Mouse (Mus musculus) lung, postnatal 0 days (tissue): ENCODE data around the gene Gmds. TPM values are rescaled to one million over a fixed set of nuclear protein-coding genes. Genes with fewer than 3 reads are reported as not detected.
A peak's percentile ranks its signal among the peaks of the same experiment; 100 is the strongest.

Experiments
- ATAC-seq: fragments of 200-750 bp; cut with Nextera tagmentation; 2 replicates; pipeline ENCODE4 v1.8.0; 2017; ENCODE audit warnings: moderate library complexity
- DNase-seq: peaks from one replicate; pipeline ENCODE4 v3.0.0-alpha.2; 2016; ENCODE audit warnings: low spot score
- H3K27ac ChIP-seq: fragments of 300-500 bp; sonication (generic); 2 replicates; pipeline ENCODE4 v1.5.1; 2014; ENCODE audit warnings: antibody characterized with exemption, mild to moderate bottlenecking, low read length, mixed read lengths
- H3K27me3 ChIP-seq: fragments of 300-500 bp; sonication (generic); replicated peaks from 2 replicates; pipeline ENCODE4 v1.6.1; 2014; ENCODE audit warnings: low read length, mixed read lengths; ENCODE audit not compliant: insufficient read depth
- H3K36me3 ChIP-seq: fragments of 300-500 bp; sonication (generic); 2 replicates; pipeline ENCODE4 v1.6.1; 2014; ENCODE audit warnings: low read length, mixed read lengths; ENCODE audit not compliant: insufficient read depth
- H3K4me1 ChIP-seq: fragments of 300-500 bp; sonication (generic); 2 replicates; pipeline ENCODE4 v1.6.1; 2014; ENCODE audit warnings: antibody characterized with exemption, low read depth, low read length, mixed read lengths; ENCODE audit not compliant: insufficient read depth
- H3K4me2 ChIP-seq: fragments of 300-500 bp; sonication (generic); replicated peaks from 2 replicates; pipeline ENCODE4 v1.6.1; 2014; ENCODE audit warnings: low read depth, mild to moderate bottlenecking, low read length, moderate library complexity, mixed read lengths
- H3K4me3 ChIP-seq: fragments of 300-500 bp; sonication (generic); 2 replicates; pipeline ENCODE4 v1.5.1; 2014; ENCODE audit warnings: low read depth, low read length
- H3K9ac ChIP-seq: fragments of 300-500 bp; sonication (generic); replicated peaks from 2 replicates; pipeline ENCODE4 v1.6.1; 2014; ENCODE audit warnings: low read depth, mild to moderate bottlenecking
- H3K9me3 ChIP-seq: fragments of 300-500 bp; sonication (generic); 2 replicates; pipeline ENCODE4 v1.6.1; 2016; ENCODE audit warnings: low read length, mixed read lengths
- CTCF ChIP-seq: IDR thresholded peaks from 2 replicates; pipeline ENCODE4 v1.5.1; 2016; ENCODE audit warnings: antibody characterized with exemption, mild to moderate bottlenecking
- EP300 ChIP-seq: IDR thresholded peaks from 2 replicates; pipeline ENCODE4 v1.6.1; 2016; ENCODE audit warnings: antibody characterized with exemption, mild to moderate bottlenecking, control low read depth
- WGBS: fragments of 180-500 bp; shearing (Covaris S2); extraction: QIAGEN DNeasy Blood & Tissue Kit; methylation state at CpG from one replicate; pipeline ENCODE4 v1.1.7; 2014; 5-methylcytosine and 5-hydroxymethylcytosine counted together
- polyA plus RNA-seq: library from polyadenylated mRNA; unstranded; fragments of >200 nt; fragmentation: Nextera tagmentation; extraction: Ambion mirVana; gene quantifications from 2 replicates; pipeline ENCODE4 v1.2.1, GENCODE M21; 2015

Gene Gmds
- polyA plus RNA-seq, 1 experiment from 2014 or later = 13.4 TPM

- Histone ChIP-seq H3K4me2 (no peak overlapping the region), H3K27me3 (no peaks in the 10 kb centered on the region), H3K27ac (no peak overlapping the region), H3K4me1 (no peaks in the 10 kb centered on the region), H3K9ac (no peak overlapping the region), H3K36me3 (no peaks in the 10 kb centered on the region), H3K4me3 (no peak overlapping the region), H3K9me3 (no peaks in the 10 kb centered on the region)
- ATAC-seq = no peak
- no peak for DNase-seq
- 46% methylated on average over 2 of the region's 2 CpGs for WGBS
- TF ChIP-seq EP300 (no peak), CTCF (no peak)
These were observed 68.8 kb downstream of the Gmds start for GRCm38 (mm10) chr13:32269757-32270156.

- Histone ChIP-seq H3K4me1 (no peaks in the 10 kb centered on the region), H3K9me3 (no peaks in the 10 kb centered on the region), H3K9ac (no peak overlapping the region), H3K4me2 (no peak overlapping the region), H3K27me3 (no peaks in the 10 kb centered on the region), H3K27ac (no peak overlapping the region), H3K36me3 (no peaks in the 10 kb centered on the region), H3K4me3 (no peak overlapping the region)
- no peak for TF ChIP-seq CTCF
- TF ChIP-seq EP300 = no peak
- ATAC-seq (no peak), DNase-seq (no peak)
- WGBS = 38% methylated on average over 2 of the region's 2 CpGs
These were observed 69.3 kb downstream of the Gmds start for GRCm38 (mm10) chr13:32269261-32269660.

GRCm38 (mm10) chr13:32268284-32268683 is 70.3 kb downstream of the Gmds start:
- no peak for ATAC-seq
- DNase-seq = no peak
- WGBS = 29% methylated on average over 3 of the region's 3 CpGs
- H3K9ac ChIP-seq = no peak overlapping the region
- no peaks in the 10 kb centered on the region for H3K36me3 ChIP-seq
- no peak overlapping the region for H3K4me3 ChIP-seq
- no peak overlapping the region for H3K27ac ChIP-seq
- no peak overlapping the region for H3K4me2 ChIP-seq
- no peaks in the 10 kb centered on the region for H3K27me3 ChIP-seq
- H3K4me1 ChIP-seq = no peaks in the 10 kb centered on the region
- H3K9me3 ChIP-seq = no peaks in the 10 kb centered on the region
- no peak for TF ChIP-seq CTCF
- no peak for TF ChIP-seq EP300

- ATAC-seq (0 out of 2 replicates have a peak, but pooled peaks have one; percentile 33), DNase-seq (peak; percentile 64)
- Histone ChIP-seq H3K36me3 (no peaks in the 10 kb centered on the region), H3K4me2 (no peak overlapping the region), H3K27me3 (no peaks in the 10 kb centered on the region), H3K4me3 (no peak overlapping the region), H3K9me3 (no peaks in the 10 kb centered on the region), H3K27ac (no peak overlapping the region), H3K9ac (no peak overlapping the region), H3K4me1 (no peaks in the 10 kb centered on the region)
- TF ChIP-seq EP300 = peak; percentile 15; the same call in 1 of the 2 replicates
- TF ChIP-seq CTCF = no peak
- WGBS = 7% methylated on average over 2 of the region's 2 CpGs
These were observed 71.3 kb downstream of the Gmds start for GRCm38 (mm10) chr13:32267184-32267775.

- H3K4me1 ChIP-seq = no peaks in the 10 kb centered on the region
- H3K9ac ChIP-seq = no peak overlapping the region
- no peak for ATAC-seq
- no peaks in the 10 kb centered on the region for H3K27me3 ChIP-seq
- H3K4me2 ChIP-seq = no peak overlapping the region
- H3K27ac ChIP-seq = no peak overlapping the region
- DNase-seq = no peak
- H3K4me3 ChIP-seq = no peak overlapping the region
- TF ChIP-seq EP300 (no peak), CTCF (no peak)
- H3K9me3 ChIP-seq = no peaks in the 10 kb centered on the region
- WGBS = 41% methylated on average over 3 of the region's 3 CpGs
- H3K36me3 ChIP-seq = no peaks in the 10 kb centered on the region
These were observed 71.8 kb downstream of the Gmds start for GRCm38 (mm10) chr13:32266721-32267120.

- DNase-seq = no peak
- no peak for ATAC-seq
These were observed 82.4 kb downstream of the Gmds start for GRCm38 (mm10) chr13:32256121-32256520.

More at GRCm38 (mm10) chr13:32256121-32256520, 82.4 kb downstream of the Gmds start:
- WGBS = 44% methylated on average over 2 of the region's 2 CpGs
- H3K4me2 ChIP-seq = no peak overlapping the region
- H3K9ac ChIP-seq = no peak overlapping the region
- no peak overlapping the region for H3K4me3 ChIP-seq
- no peak for TF ChIP-seq EP300
- TF ChIP-seq CTCF = no peak
- H3K27me3 ChIP-seq = no peaks in the 10 kb centered on the region
- no peaks in the 10 kb centered on the region for H3K36me3 ChIP-seq
- H3K9me3 ChIP-seq = no peaks in the 10 kb centered on the region
- H3K27ac ChIP-seq = no peak overlapping the region
- no peaks in the 10 kb centered on the region for H3K4me1 ChIP-seq
